Mouse (Mus musculus) erythroblast, embryonic 14.5 days (primary cell): Measurements from ENCODE around the gene Micu1. TPM values are rescaled to one million over a fixed set of nuclear protein-coding genes. Genes with fewer than 3 reads are reported as not detected.

Experiments used
- H3K27me3 ChIP-seq: 2 replicates; pipeline ENCODE4 v1.6.1; 2012; ENCODE audit warnings: inconsistent platforms; ENCODE audit not compliant: control insufficient read depth
- H3K36me3 ChIP-seq: 2 replicates; pipeline ENCODE4 v1.6.1; 2012; ENCODE audit warnings: mild to moderate bottlenecking, inconsistent platforms; ENCODE audit not compliant: control insufficient read depth
- H3K4me1 ChIP-seq: 2 replicates; pipeline ENCODE4 v1.6.1; 2012; ENCODE audit warnings: inconsistent platforms; ENCODE audit not compliant: control insufficient read depth
- H3K4me3 ChIP-seq: replicated peaks from 2 replicates; pipeline ENCODE3; 2012; ENCODE audit warnings: moderate library complexity, mild to moderate bottlenecking, inconsistent platforms
- H3K9me3 ChIP-seq: 2 replicates; pipeline ENCODE4 v1.6.1; 2012; ENCODE audit warnings: low read length, inconsistent platforms, mixed read lengths; ENCODE audit not compliant: control insufficient read depth
- GATA1 ChIP-seq: IDR thresholded peaks from 2 replicates; pipeline ENCODE4 v1.6.1; 2012; ENCODE audit warnings: low read length, inconsistent platforms, mixed read lengths
- TAL1 ChIP-seq: IDR thresholded peaks from 3 replicates; pipeline ENCODE4 v1.6.1; 2012; ENCODE audit warnings: low read length, inconsistent platforms, mixed read lengths
- polyA plus RNA-seq: library from polyadenylated mRNA; stranded (reverse); fragments of >175 nt; gene quantifications from 2 replicates; pipeline ENCODE4 v1.2.3, GENCODE M21; 2012

The Micu1 gene
- polyA plus RNA-seq, 1 experiment, result 7.5 TPM

DNA sequence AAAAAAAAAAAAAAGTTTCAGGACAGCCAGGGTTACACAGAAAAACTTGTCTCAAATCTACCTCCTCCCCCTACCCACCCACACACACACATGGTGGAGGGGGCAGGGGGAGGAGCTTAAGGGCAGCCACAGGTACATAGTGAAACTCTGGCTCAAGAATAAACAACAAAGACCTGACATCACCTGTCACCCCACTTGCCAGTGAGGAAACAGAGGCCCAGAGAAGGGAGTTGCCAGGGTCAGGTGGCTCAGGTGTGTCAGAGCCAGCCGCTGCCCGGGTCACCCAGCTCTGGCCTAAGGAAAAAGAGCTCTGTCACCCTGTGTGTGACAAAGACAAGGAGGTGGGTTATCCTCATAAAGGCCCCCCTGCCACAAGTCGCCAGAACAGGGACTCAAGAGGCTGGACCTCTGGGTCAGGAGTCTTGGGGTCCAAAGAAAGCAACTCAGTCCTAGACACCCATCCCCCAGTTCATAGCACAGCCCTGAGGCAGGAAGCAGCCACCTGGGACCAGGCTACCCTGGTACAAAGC is 204.9 kb downstream of the Micu1 start:
- H3K27me3 ChIP-seq, result peaks cover 43% of the 10 kb centered on the region
- peaks cover 26% of the 10 kb centered on the region for H3K4me1 ChIP-seq
- H3K36me3 ChIP-seq, result no peaks in the 10 kb centered on the region
- H3K9me3 ChIP-seq, result no peaks in the 10 kb centered on the region
- TF ChIP-seq TAL1, result no peak
- no peak for TF ChIP-seq GATA1
- H3K4me3 ChIP-seq, result no peak overlapping the region

DNA sequence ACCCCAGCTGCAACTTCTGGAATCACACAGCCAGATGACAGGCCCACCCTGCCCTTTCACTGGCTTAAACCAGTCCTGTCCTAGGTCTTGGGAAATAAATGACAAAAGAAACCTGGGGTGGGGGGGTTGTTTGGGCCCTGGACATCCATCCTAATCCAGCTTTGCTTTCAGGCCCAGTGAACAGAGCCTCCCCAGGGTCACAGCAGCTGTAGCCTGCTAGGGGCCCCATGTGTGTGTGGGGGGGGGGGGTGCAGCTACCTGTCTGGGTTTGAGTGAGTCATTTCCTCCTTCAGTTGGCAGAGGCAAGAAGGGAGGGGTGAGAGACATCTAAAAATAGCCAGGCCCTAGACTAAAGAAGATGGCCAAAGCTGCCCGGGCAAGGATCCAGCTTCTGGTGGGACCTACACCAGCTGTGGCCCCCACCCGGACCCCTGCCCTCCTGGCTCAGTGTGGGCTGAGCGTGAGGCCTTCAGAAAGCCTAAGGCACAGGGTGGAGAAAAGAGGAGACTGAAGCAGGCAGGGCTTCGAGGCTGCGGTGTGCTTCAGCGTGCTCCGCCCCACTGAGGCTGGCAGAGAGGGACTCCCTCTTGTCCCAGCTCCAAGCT is 205.5 kb downstream of the Micu1 start:
- Histone ChIP-seq H3K36me3 (no peaks in the 10 kb centered on the region), H3K9me3 (no peaks in the 10 kb centered on the region), H3K27me3 (peaks cover 49% of the 10 kb centered on the region), H3K4me1 (peaks cover 22% of the 10 kb centered on the region), H3K4me3 (no peak overlapping the region)
- TF ChIP-seq GATA1 (no peak), TAL1 (no peak)

DNA sequence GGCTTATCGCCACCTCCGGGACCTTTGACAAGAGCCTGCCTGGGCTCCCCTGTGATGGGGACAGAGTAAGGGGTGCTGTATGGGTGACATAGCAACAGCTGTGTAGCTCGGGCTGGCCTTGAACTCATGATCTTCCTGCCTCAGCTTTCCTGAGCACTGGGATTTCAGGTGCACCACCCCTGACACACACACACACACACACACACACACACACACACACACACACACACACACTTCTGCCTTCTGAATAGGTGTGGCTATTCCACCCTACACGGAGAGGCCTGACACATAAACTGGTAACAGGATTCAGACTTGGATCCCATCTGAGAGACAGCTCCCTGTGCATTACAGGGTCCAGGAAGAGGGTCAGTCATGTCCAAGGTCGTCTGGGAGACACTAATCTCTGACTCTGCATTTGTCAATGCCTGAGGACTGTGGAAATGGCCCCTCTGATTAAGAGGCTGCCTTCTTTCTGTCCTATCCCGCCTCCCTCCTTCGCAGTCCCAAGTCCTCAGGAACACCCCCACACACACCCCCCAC is 206.6 kb downstream of the Micu1 start:
- Histone ChIP-seq H3K4me1 (peaks cover 21% of the 10 kb centered on the region), H3K36me3 (no peaks in the 10 kb centered on the region), H3K4me3 (no peak overlapping the region), H3K27me3 (peaks cover 56% of the 10 kb centered on the region), H3K9me3 (no peaks in the 10 kb centered on the region)
- TF ChIP-seq TAL1 (no peak), GATA1 (no peak)

DNA sequence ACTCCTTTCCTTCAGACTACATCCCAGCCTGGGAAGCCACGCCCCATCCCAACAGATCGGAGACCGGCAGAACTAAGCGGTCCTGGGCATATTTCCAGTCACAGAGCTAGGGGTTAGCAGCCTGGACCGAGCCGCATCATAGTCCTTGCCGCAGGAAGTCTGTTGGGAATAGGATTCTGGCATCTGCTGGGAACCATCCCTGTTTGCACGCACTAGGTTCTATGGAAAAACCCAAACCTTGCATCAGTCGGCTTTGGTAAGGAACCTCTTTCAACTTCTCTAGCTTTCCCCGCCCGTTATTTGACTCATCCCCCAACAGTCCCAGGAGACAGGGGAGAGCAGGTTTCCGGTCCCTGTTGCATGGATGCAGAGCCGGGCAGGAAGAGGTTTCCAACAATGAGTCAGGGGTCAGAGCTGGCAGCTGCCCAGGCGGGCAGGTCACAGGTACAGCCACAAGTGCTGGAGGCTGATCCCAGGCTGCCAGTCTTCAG is 207.1 kb downstream of the Micu1 start:
- no peak for TF ChIP-seq TAL1
- TF ChIP-seq GATA1, result no peak
- Histone ChIP-seq H3K9me3 (no peaks in the 10 kb centered on the region), H3K4me1 (peaks cover 21% of the 10 kb centered on the region), H3K36me3 (no peaks in the 10 kb centered on the region), H3K27me3 (peaks cover 59% of the 10 kb centered on the region), H3K4me3 (no peak overlapping the region)

DNA sequence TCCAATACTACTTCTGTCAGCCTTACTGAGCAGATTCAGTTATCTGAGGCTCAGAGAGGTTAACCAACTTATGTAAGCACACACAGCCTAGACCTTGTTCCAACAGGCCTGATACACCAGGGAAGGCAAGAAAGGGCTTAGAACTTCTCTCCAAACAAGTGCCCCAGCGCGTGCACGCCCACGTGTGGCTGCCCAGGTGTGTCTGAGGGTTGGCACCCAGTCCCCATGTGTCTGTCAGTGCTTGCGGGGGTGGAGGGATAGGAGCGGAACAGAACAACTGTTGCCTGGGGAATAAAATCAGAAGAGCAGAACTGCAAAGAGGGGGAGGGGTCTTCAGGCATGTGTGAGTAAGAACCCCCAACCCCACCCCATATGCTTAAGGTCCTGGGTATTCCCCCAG is 208.8 kb downstream of the Micu1 start:
- Histone ChIP-seq H3K4me3 (no peak overlapping the region), H3K4me1 (peaks cover 27% of the 10 kb centered on the region), H3K9me3 (no peaks in the 10 kb centered on the region), H3K36me3 (no peaks in the 10 kb centered on the region), H3K27me3 (peaks cover 60% of the 10 kb centered on the region)
- TF ChIP-seq GATA1 (no peak), TAL1 (no peak)

DNA sequence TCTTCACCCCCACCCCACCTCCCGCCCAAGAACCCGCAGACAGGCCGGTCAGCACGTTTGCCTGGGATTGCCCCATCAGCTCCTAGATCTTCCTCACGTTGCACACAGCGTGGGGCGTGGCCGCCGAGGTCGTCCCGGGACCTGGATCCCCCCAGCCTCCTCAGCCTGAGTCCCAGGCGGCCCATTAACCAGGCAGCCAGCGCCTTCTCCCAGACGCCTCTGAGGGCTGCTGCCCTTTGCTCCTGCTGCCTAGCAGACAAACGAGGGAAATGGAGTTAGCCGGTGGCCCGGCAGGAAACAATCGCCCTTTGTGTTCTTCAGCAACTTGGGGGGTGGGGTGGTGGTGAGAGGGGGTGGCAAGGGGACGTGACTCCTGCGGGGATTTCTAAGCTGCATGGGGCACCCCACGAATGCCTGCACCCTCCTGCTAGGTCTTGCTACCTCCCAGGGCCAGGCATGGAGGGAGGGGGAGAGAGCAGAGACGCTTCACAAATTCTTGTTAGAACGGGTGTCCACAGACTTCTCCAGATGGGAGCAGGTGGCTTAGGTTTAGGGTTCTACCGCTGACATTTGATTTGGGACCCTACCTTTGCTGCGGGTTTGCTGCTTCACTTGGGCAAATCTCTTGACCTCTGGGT is 209.4 kb downstream of the Micu1 start:
- H3K36me3 ChIP-seq, result no peaks in the 10 kb centered on the region
- H3K9me3 ChIP-seq, result no peaks in the 10 kb centered on the region
- H3K27me3 ChIP-seq, result peaks cover 64% of the 10 kb centered on the region
- TF ChIP-seq GATA1, result no peak
- no peak for TF ChIP-seq TAL1
- peaks cover 32% of the 10 kb centered on the region for H3K4me1 ChIP-seq
- H3K4me3 ChIP-seq, result no peak overlapping the region

Other genes with a start within 250 kb of the Micu1 start
- gene Gm10322, start 86.4 kb upstream of the Micu1 start, polyA plus RNA-seq, result not detected in 2 replicates
- gene Mcu, start 85.8 kb upstream of the Micu1 start, polyA plus RNA-seq, result 0.36 and 0.67 TPM in 2 replicates
- 7.9 and 8.8 TPM in 2 replicates for gene Dnajb12, start 177.1 kb downstream of the Micu1 start, polyA plus RNA-seq
- gene Ddit4, start 249.4 kb downstream of the Micu1 start, polyA plus RNA-seq, result 0.06 and 0.07 TPM in 2 replicates